Mouse (Mus musculus) neural tube, embryonic 11.5 days (tissue): ENCODE measurements around the gene Wdr25. TPM values are rescaled to one million over a fixed set of nuclear protein-coding genes. Genes with fewer than 3 reads are reported as not detected.

Experiments used
- ATAC-seq: fragments of 200-750 bp; cut with Nextera tagmentation; 2 replicates; pipeline ENCODE4 v1.8.0; 2017; ENCODE audit warnings: moderate number of reproducible peaks, mild to moderate bottlenecking, moderate TSS enrichment, moderate library complexity; ENCODE audit not compliant: insufficient read depth, low FRiP score, low TSS enrichment
- DNase-seq: peaks from one replicate; pipeline ENCODE4 v3.0.0-alpha.2; 2015; ENCODE audit warnings: low spot score
- H3K27ac ChIP-seq: fragments of 300-500 bp; sonication (generic); 2 replicates; pipeline ENCODE4 v1.5.1; 2014; ENCODE audit warnings: low read depth, mild to moderate bottlenecking, low read length
- H3K27me3 ChIP-seq: fragments of 300-500 bp; sonication (generic); 2 replicates; pipeline ENCODE4 v1.6.1; 2014; ENCODE audit warnings: mild to moderate bottlenecking, low read length, mixed read lengths; ENCODE audit not compliant: control insufficient read depth, insufficient read depth
- H3K36me3 ChIP-seq: fragments of 300-500 bp; sonication (generic); 2 replicates; pipeline ENCODE4 v1.6.1; 2014; ENCODE audit warnings: mild to moderate bottlenecking, low read length, moderate library complexity, mixed read lengths; ENCODE audit not compliant: control insufficient read depth, insufficient read depth
- H3K4me1 ChIP-seq: fragments of 300-500 bp; sonication (generic); 2 replicates; pipeline ENCODE4 v1.6.1; 2014; ENCODE audit warnings: low read length, mixed read lengths; ENCODE audit not compliant: control insufficient read depth, insufficient read depth
- H3K4me2 ChIP-seq: fragments of 300-500 bp; sonication (generic); 2 replicates; pipeline ENCODE4 v1.6.1; 2014; ENCODE audit warnings: low read depth, mild to moderate bottlenecking, moderate library complexity
- H3K4me3 ChIP-seq: fragments of 300-500 bp; sonication (generic); 2 replicates; pipeline ENCODE4 v1.5.1; 2014; ENCODE audit warnings: low read depth, low read length
- H3K9ac ChIP-seq: fragments of 300-500 bp; sonication (generic); 2 replicates; pipeline ENCODE4 v1.6.1; 2014; ENCODE audit warnings: mild to moderate bottlenecking, low read length
- H3K9me3 ChIP-seq: fragments of 300-500 bp; sonication (generic); 2 replicates; pipeline ENCODE4 v1.6.1; 2016; ENCODE audit warnings: low read length; ENCODE audit not compliant: control insufficient read depth
- WGBS: fragments of 180-500 bp; shearing (Covaris S2); extraction: QIAGEN DNeasy Blood & Tissue Kit; methylation state at CpG from one replicate; pipeline ENCODE4 v1.1.7; 2014; 5-methylcytosine and 5-hydroxymethylcytosine counted together
- polyA plus RNA-seq: library from polyadenylated mRNA; unstranded; fragments of >200 nt; fragmentation: Nextera tagmentation; extraction: Ambion mirVana; gene quantifications from 2 replicates; pipeline ENCODE4 v1.2.1, GENCODE M21; 2014

Gene Wdr25
- polyA plus RNA-seq, 1 experiment from 2014 or later: 5.2 TPM

DNA sequence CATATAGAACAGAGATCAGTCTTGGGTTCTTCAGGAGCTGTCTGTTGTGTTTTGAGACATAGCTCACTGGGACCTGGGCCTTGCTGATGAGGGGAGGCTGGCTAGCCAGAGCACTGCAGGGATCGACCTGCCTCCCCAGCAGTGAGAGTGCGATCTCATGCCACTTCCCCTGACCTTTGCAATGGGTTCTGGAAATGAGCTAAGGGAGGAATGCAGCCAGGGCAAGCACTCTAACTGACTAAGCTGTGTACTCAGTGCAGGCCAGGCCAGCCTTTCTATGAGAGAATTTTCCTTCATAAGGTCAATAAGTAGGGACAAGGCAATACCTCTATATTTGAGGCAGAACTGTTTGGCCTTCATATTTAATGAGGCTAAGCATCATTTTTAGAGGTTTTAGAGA lies 99.6 kb downstream of the Wdr25 start:
- no peak for DNase-seq
- no peaks in the 10 kb centered on the region for H3K27me3 ChIP-seq
- WGBS: 73% methylated on average over 2 of the region's 2 CpGs
- no peak overlapping the region for H3K9ac ChIP-seq
- no peaks in the 10 kb centered on the region for H3K9me3 ChIP-seq
- no peak overlapping the region for H3K4me3 ChIP-seq
- H3K4me2 ChIP-seq: no peak overlapping the region
- ATAC-seq: no peak
- H3K4me1 ChIP-seq: peaks cover 6% of the 10 kb centered on the region; the same call in 1 of the 2 replicates
- no peak overlapping the region for H3K27ac ChIP-seq
- H3K36me3 ChIP-seq: no peaks in the 10 kb centered on the region

GRCm38 (mm10) chr12:108994436-108995031 lies 101.1 kb downstream of the Wdr25 start:
- Histone ChIP-seq H3K4me2 (no peak overlapping the region), H3K36me3 (no peaks in the 10 kb centered on the region), H3K27me3 (no peaks in the 10 kb centered on the region), H3K9ac (no peak overlapping the region), H3K27ac (no peak overlapping the region), H3K4me1 (peaks cover 6% of the 10 kb centered on the region; the same call in 1 of the 2 replicates), H3K9me3 (no peaks in the 10 kb centered on the region), H3K4me3 (no peak overlapping the region)
- 10% methylated on average over 19 of the region's 19 CpGs for WGBS
- no peak for ATAC-seq
- peak; percentile 83 for DNase-seq

GRCm38 (mm10) chr12:108995976-108996636 lies 102.7 kb downstream of the Wdr25 start:
- H3K27ac ChIP-seq: no peak overlapping the region
- no peaks in the 10 kb centered on the region for H3K36me3 ChIP-seq
- H3K4me3 ChIP-seq: no peak overlapping the region
- ATAC-seq (no peak), DNase-seq (peak; percentile 13)
- no peaks in the 10 kb centered on the region for H3K9me3 ChIP-seq
- 82% methylated on average over 12 of the region's 12 CpGs for WGBS
- H3K4me2 ChIP-seq: no peak overlapping the region
- H3K27me3 ChIP-seq: no peaks in the 10 kb centered on the region
- no peaks in the 10 kb centered on the region; the same call in 1 of the 2 replicates for H3K4me1 ChIP-seq
- no peak overlapping the region for H3K9ac ChIP-seq

DNA sequence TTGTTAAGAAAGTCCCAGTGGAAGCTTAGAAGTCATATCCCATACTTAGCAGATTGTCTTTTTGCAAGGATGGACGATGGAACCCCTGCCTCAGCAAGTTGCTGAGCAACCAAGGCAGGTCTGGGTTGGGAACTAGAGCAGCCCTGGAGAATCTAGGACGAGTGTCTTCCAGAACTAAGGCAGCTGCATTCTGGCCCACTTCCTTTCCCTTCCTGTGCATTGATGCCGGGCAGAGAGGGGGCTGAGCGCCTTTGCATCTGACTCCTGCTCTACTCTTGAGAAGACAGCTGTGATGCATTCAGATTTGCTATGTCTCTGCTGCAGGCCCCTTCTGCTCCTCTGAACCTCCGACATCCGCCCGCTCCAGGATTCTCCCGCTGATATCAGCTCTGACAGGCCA lies 103.8 kb downstream of the Wdr25 start:
- 64% methylated on average over 8 of the region's 8 CpGs for WGBS
- DNase-seq (peak; percentile 12), ATAC-seq (no peak)
- H3K9me3 ChIP-seq: no peaks in the 10 kb centered on the region
- no peak overlapping the region for H3K4me3 ChIP-seq
- H3K4me2 ChIP-seq: no peak overlapping the region
- H3K27ac ChIP-seq: no peak overlapping the region
- no peaks in the 10 kb centered on the region for H3K36me3 ChIP-seq
- H3K9ac ChIP-seq: no peak overlapping the region
- H3K4me1 ChIP-seq: no peaks in the 10 kb centered on the region; the same call in 1 of the 2 replicates
- H3K27me3 ChIP-seq: no peaks in the 10 kb centered on the region

DNA sequence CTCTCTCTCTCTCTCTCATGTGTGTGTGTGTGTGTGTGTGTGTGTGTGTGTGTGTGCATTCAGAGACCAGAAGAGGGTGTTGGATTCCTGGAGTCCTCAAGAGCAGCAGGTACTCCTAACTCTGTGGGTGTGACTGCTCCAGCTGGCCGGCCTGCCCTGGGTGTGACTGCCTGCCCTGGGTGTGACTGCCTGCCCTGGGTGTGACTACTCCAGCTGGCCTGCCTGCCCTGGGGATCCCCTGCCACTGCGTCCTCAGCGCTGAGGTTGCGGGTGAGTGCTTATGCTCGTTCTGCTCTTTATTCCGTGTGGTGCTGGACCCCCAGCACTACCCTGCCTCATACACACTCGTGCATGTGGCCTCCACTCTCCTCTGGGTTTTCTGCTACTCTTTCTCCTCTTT lies 109.5 kb downstream of the Wdr25 start:
- Histone ChIP-seq H3K27me3 (no peaks in the 10 kb centered on the region), H3K4me3 (no peak overlapping the region), H3K4me1 (no peaks in the 10 kb centered on the region; the same call in 1 of the 2 replicates), H3K9me3 (no peaks in the 10 kb centered on the region), H3K27ac (no peak overlapping the region), H3K36me3 (no peaks in the 10 kb centered on the region), H3K4me2 (no peak overlapping the region), H3K9ac (no peak overlapping the region)
- WGBS: 68% methylated on average over 7 of the region's 7 CpGs
- ATAC-seq: no peak
- no peak for DNase-seq

DNA sequence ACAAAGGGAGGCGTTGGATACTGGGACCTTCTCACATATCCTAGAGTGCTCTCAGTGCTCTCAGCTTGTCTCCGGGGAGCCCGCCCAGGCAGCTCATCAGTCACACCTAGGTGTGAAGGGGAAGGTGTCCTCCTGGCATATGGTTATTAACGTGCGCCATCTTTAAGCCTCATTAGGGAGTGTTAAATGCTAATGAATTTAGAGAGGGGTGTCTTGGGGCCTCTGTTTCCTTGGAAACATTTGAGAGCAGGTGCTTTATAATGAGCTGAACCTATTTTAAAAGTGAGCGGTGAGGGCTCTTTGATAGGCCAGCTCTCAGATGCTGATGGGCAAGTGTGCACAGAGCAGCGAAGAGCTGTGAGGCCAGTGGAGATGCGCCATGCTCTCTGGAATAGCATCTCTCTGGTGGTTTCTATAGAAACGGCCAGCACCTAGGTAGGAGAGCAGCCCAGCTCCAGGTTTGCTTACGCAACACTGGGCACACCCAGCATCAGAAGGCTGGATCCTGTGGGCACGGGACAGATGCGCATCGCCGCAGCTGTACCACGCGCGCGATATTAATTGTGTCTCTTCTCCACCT lies 116.7 kb downstream of the Wdr25 start:
- ATAC-seq (no peak), DNase-seq (no peak)
- Histone ChIP-seq H3K4me3 (no peak overlapping the region), H3K27ac (no peak overlapping the region), H3K9ac (no peak overlapping the region), H3K4me1 (no peaks in the 10 kb centered on the region; the same call in 1 of the 2 replicates), H3K27me3 (no peaks in the 10 kb centered on the region), H3K36me3 (no peaks in the 10 kb centered on the region), H3K4me2 (no peak overlapping the region), H3K9me3 (no peaks in the 10 kb centered on the region)
- WGBS: 74% methylated on average over 18 of the region's 18 CpGs

GRCm38 (mm10) chr12:109022181-109022691 lies 128.8 kb downstream of the Wdr25 start:
- ATAC-seq (no peak), DNase-seq (no peak)
- no peaks in the 10 kb centered on the region for H3K36me3 ChIP-seq
- no peaks in the 10 kb centered on the region for H3K27me3 ChIP-seq
- no peak overlapping the region for H3K27ac ChIP-seq
- no peak overlapping the region for H3K4me2 ChIP-seq
- 72% methylated on average over 10 of the region's 10 CpGs for WGBS
- H3K9ac ChIP-seq: no peak overlapping the region
- no peak overlapping the region for H3K4me3 ChIP-seq
- no peaks in the 10 kb centered on the region for H3K9me3 ChIP-seq
- H3K4me1 ChIP-seq: no peaks in the 10 kb centered on the region; the same call in 1 of the 2 replicates

GRCm38 (mm10) chr12:109022966-109023365 lies 129.5 kb downstream of the Wdr25 start:
- Histone ChIP-seq H3K27ac (no peak overlapping the region), H3K36me3 (no peaks in the 10 kb centered on the region), H3K4me1 (no peaks in the 10 kb centered on the region; the same call in 1 of the 2 replicates), H3K27me3 (no peaks in the 10 kb centered on the region), H3K9ac (no peak overlapping the region), H3K4me2 (no peak overlapping the region), H3K4me3 (no peak overlapping the region), H3K9me3 (no peaks in the 10 kb centered on the region)
- DNase-seq: no peak
- no peak for ATAC-seq
- 81% methylated on average over 5 of the region's 5 CpGs for WGBS
